Mouse (Mus musculus): ENCODE measurements around the gene Naa15. TPM values are rescaled to one million over a fixed set of nuclear protein-coding genes. Genes with fewer than 3 reads are reported as not detected.

Naa15 gene
- polyA plus RNA-seq, 1 experiment: 6.7 TPM

- Histone ChIP-seq H3K4me1 (replicated peaks; ENCODE audit: control insufficient read depth, insufficient read depth, low read length) (peaks cover 6% of the 10 kb centered on the region), H3K27me3 (ENCODE audit: control insufficient read depth, insufficient read depth, low read length) (no peaks in the 10 kb centered on the region), H3K4me3 (ENCODE audit: control insufficient read depth, insufficient read depth, low read length) (peak overlapping the region; percentile 79), H3K27ac (ENCODE audit: control insufficient read depth, insufficient read depth, low read length) (no peak overlapping the region), H3K36me3 (ENCODE audit: control insufficient read depth, insufficient read depth, low read length) (no peaks in the 10 kb centered on the region)
- 36% methylated on average over 20 of the region's 20 CpGs for WGBS
- TF ChIP-seq POLR2A (IDR thresholded peaks at IDR 0.05; ENCODE audit: control insufficient read depth, extremely low read depth, insufficient read depth, low read length, poor library complexity) (no peak), CTCF (IDR thresholded peaks at IDR 0.05; ENCODE audit: borderline replicate concordance, control insufficient read depth, extremely low read depth, insufficient read depth, low read length, poor library complexity) (no peak)
- no peak for DNase-seq
Observed at GRCm38 (mm10) chr3:51407870-51408560, 6.9 kb upstream of the Naa15 start.

- peak; percentile 97 for DNase-seq
- Histone ChIP-seq H3K27me3 (ENCODE audit: control insufficient read depth, insufficient read depth, low read length) (no peaks in the 10 kb centered on the region), H3K27ac (ENCODE audit: control insufficient read depth, insufficient read depth, low read length) (no peak within 1 kb of the TSS), H3K36me3 (ENCODE audit: control insufficient read depth, insufficient read depth, low read length) (no peaks in the 10 kb centered on the region), H3K4me3 (ENCODE audit: control insufficient read depth, insufficient read depth, low read length) (peak within 1 kb of the TSS; percentile 79), H3K4me1 (replicated peaks; ENCODE audit: control insufficient read depth, insufficient read depth, low read length) (peaks cover 6% of the 10 kb centered on the region)
- TF ChIP-seq CTCF (IDR thresholded peaks at IDR 0.05; ENCODE audit: borderline replicate concordance, control insufficient read depth, extremely low read depth, insufficient read depth, low read length, poor library complexity) (peak; percentile 97), POLR2A (IDR thresholded peaks at IDR 0.05; ENCODE audit: control insufficient read depth, extremely low read depth, insufficient read depth, low read length, poor library complexity) (peak; percentile 82; the same call in 1 of the 2 replicates)
- WGBS: under 1% methylated on average over 40 of the region's 40 CpGs
Observed at GRCm38 (mm10) chr3:51408561-51409183, 6.3 kb upstream of the Naa15 start, which contains the start of gene Ndufc1. TSS of gene Ndufc1 (minus strand) at chr3:51408988.

- Histone ChIP-seq H3K27ac (ENCODE audit: control insufficient read depth, insufficient read depth, low read length) (no peak overlapping the region), H3K27me3 (ENCODE audit: control insufficient read depth, insufficient read depth, low read length) (no peaks in the 10 kb centered on the region), H3K4me3 (ENCODE audit: control insufficient read depth, insufficient read depth, low read length) (no peak overlapping the region), H3K4me1 (replicated peaks; ENCODE audit: control insufficient read depth, insufficient read depth, low read length) (peaks cover 8% of the 10 kb centered on the region), H3K36me3 (ENCODE audit: control insufficient read depth, insufficient read depth, low read length) (no peaks in the 10 kb centered on the region)
- TF ChIP-seq CTCF (IDR thresholded peaks at IDR 0.05; ENCODE audit: borderline replicate concordance, control insufficient read depth, extremely low read depth, insufficient read depth, low read length, poor library complexity) (no peak), POLR2A (IDR thresholded peaks at IDR 0.05; ENCODE audit: control insufficient read depth, extremely low read depth, insufficient read depth, low read length, poor library complexity) (no peak)
- WGBS: 92% methylated on average over 7 of the region's 7 CpGs
- DNase-seq: no peak
Observed at GRCm38 (mm10) chr3:51412457-51412856, 2.5 kb upstream of the Naa15 start.

GRCm38 (mm10) chr3:51413276-51413675, 1.7 kb upstream of the Naa15 start:
- TF ChIP-seq POLR2A (IDR thresholded peaks at IDR 0.05; ENCODE audit: control insufficient read depth, extremely low read depth, insufficient read depth, low read length, poor library complexity) (no peak), CTCF (IDR thresholded peaks at IDR 0.05; ENCODE audit: borderline replicate concordance, control insufficient read depth, extremely low read depth, insufficient read depth, low read length, poor library complexity) (no peak)
- no peak for DNase-seq
- Histone ChIP-seq H3K4me3 (ENCODE audit: control insufficient read depth, insufficient read depth, low read length) (no peak overlapping the region), H3K4me1 (replicated peaks; ENCODE audit: control insufficient read depth, insufficient read depth, low read length) (peaks cover 3% of the 10 kb centered on the region), H3K36me3 (ENCODE audit: control insufficient read depth, insufficient read depth, low read length) (no peaks in the 10 kb centered on the region), H3K27ac (ENCODE audit: control insufficient read depth, insufficient read depth, low read length) (no peak overlapping the region), H3K27me3 (ENCODE audit: control insufficient read depth, insufficient read depth, low read length) (no peaks in the 10 kb centered on the region)
- WGBS: 89% methylated on average over 1 of the region's 1 CpGs

GRCm38 (mm10) chr3:51416073-51416363, 1.1 kb downstream of the Naa15 start:
- peak overlapping the region; percentile 74 for H3K4me3 ChIP-seq (ENCODE audit: control insufficient read depth, insufficient read depth, low read length)
- peak overlapping the region; percentile 85 for H3K27ac ChIP-seq (ENCODE audit: control insufficient read depth, insufficient read depth, low read length)
- 0 out of 2 replicates have a peak, but pooled peaks cover 4% of the 10 kb centered on the region for H3K4me1 ChIP-seq (replicated peaks; ENCODE audit: control insufficient read depth, insufficient read depth, low read length)
- no peaks in the 10 kb centered on the region for H3K27me3 ChIP-seq (ENCODE audit: control insufficient read depth, insufficient read depth, low read length)
- TF ChIP-seq POLR2A (IDR thresholded peaks at IDR 0.05; ENCODE audit: control insufficient read depth, extremely low read depth, insufficient read depth, low read length, poor library complexity) (no peak), CTCF (IDR thresholded peaks at IDR 0.05; ENCODE audit: borderline replicate concordance, control insufficient read depth, extremely low read depth, insufficient read depth, low read length, poor library complexity) (no peak)
- DNase-seq: no peak
- no peaks in the 10 kb centered on the region for H3K36me3 ChIP-seq (ENCODE audit: control insufficient read depth, insufficient read depth, low read length)
- under 1% methylated on average over 30 of the region's 30 CpGs for WGBS

- H3K27me3 ChIP-seq (ENCODE audit: control insufficient read depth, insufficient read depth, low read length): no peaks in the 10 kb centered on the region
- H3K4me1 ChIP-seq (replicated peaks; ENCODE audit: control insufficient read depth, insufficient read depth, low read length): 0 out of 2 replicates have a peak, but pooled peaks cover 5% of the 10 kb centered on the region
- H3K27ac ChIP-seq (ENCODE audit: control insufficient read depth, insufficient read depth, low read length): peak overlapping the region; percentile 85
- H3K36me3 ChIP-seq (ENCODE audit: control insufficient read depth, insufficient read depth, low read length): no peaks in the 10 kb centered on the region
- peak overlapping the region; percentile 74 for H3K4me3 ChIP-seq (ENCODE audit: control insufficient read depth, insufficient read depth, low read length)
- peak; percentile 54 for DNase-seq
- no peak for TF ChIP-seq POLR2A (IDR thresholded peaks at IDR 0.05; ENCODE audit: control insufficient read depth, extremely low read depth, insufficient read depth, low read length, poor library complexity)
- TF ChIP-seq CTCF (IDR thresholded peaks at IDR 0.05; ENCODE audit: borderline replicate concordance, control insufficient read depth, extremely low read depth, insufficient read depth, low read length, poor library complexity): no peak
- under 1% methylated on average over 68 of the region's 68 CpGs for WGBS
Observed at GRCm38 (mm10) chr3:51416364-51417134, 1.6 kb downstream of the Naa15 start.

Measured in thymus, adult 2 months (tissue).